Mouse (Mus musculus) kidney, postnatal 36 days (tissue): ENCODE measurements around the gene Pacs1.
"Not testable (repeated sequence)": the region's sequence is repeated elsewhere in the genome, so short reads cannot be mapped to it uniquely, and the experiment has no call there.

Experiments
- DNase-seq, 2 experiments: peaks; one replicate each; pipeline ENCODE4 v3.0.0; 2021 to 2022; ENCODE audit warnings: mixed read lengths in 2 of 2

Gene Pacs1

GRCm38 (mm10) chr19:5094746-5095417 is 178.0 kb downstream of the Pacs1 start:
- DNase-seq, result no peak

GRCm38 (mm10) chr19:5094243-5094632 is 178.7 kb downstream of the Pacs1 start:
- DNase-seq, result peak; percentile 93 to 98

- no peak for DNase-seq
Observed at GRCm38 (mm10) chr19:5093481-5094242, 179.3 kb downstream of the Pacs1 start.

- no peak for DNase-seq
Observed at GRCm38 (mm10) chr19:5092083-5092482, 180.8 kb downstream of the Pacs1 start.

GRCm38 (mm10) chr19:5089324-5089723 is 183.6 kb downstream of the Pacs1 start:
- DNase-seq, result no peak

GRCm38 (mm10) chr19:5087884-5088728 is 184.8 kb downstream of the Pacs1 start, which contains the start of gene Yif1a:
Gene Yif1a, plus strand, starts transcription at chr19:5088538.
- peak; percentile 98 to 100 for DNase-seq

GRCm38 (mm10) chr19:5086533-5086932 is 186.4 kb downstream of the Pacs1 start:
- DNase-seq, result not testable (repeated sequence)

- peak; percentile 56 to 80 for DNase-seq
Observed at GRCm38 (mm10) chr19:5085145-5085863, 187.6 kb downstream of the Pacs1 start, which contains the start of gene Tmem151a. Gene Tmem151a, minus strand, starts transcription at chr19:5085531.

- DNase-seq, result no peak
Observed at GRCm38 (mm10) chr19:5084834-5085144, 188.1 kb downstream of the Pacs1 start.

- DNase-seq, result no peak
Observed at GRCm38 (mm10) chr19:5083961-5084833, 188.7 kb downstream of the Pacs1 start.
